Mouse (Mus musculus) brain, embryonic 14.5 days (tissue): ENCODE results near the gene Med31.

Experiments used
- CTCF ChIP-seq: fragments of 200-500 bp; IDR thresholded peaks from 2 replicates; pipeline ENCODE4 v1.5.1; 2012; ENCODE audit warnings: inconsistent platforms, mild to moderate bottlenecking, moderate library complexity, borderline replicate concordance; ENCODE audit not compliant: insufficient read depth, insufficient read length; ENCODE audit errors: extremely low read depth
- POLR2A ChIP-seq: fragments of 200-500 bp; IDR thresholded peaks from 2 replicates; pipeline ENCODE4 v1.6.1; 2012; ENCODE audit warnings: mild to moderate bottlenecking, inconsistent platforms, borderline replicate concordance; ENCODE audit not compliant: poor library complexity, insufficient read depth, insufficient read length, severe bottlenecking; ENCODE audit errors: extremely low read depth

DNA sequence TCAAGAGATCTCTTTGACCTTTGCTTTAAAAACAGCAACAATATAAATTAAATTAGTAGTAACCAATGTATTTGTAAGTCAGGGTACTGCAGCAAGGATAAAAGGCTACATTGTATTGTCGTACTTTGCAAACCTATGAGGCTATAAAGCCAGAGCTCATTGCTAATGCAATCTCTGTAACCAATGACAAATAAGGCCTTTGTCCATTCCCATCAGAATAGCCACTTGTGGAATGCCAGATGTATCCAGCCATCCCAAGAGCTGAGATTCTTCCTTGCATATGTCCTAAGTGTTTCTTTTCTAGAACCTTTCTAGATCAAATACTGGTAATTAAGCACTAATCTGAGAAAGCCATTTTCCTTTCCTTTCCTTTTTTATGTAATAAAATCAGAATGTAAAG is 24.5 kb downstream of the Med31 start:
- TF ChIP-seq POLR2A (no peak), CTCF (no peak)
